14 mouse cellular contexts compared by ENCODE assay signal in genomic region chr2:7087480-7087879, GRCm38 (mm10).
A peak's percentile ranks its signal among the peaks of the same experiment; 100 is the strongest.
DNase-seq lines count a peak whose midpoint lies in the region; ATAC-seq and TF ChIP-seq lines count a peak whose summit lies in the region.
"Had no signal": no experiment of that assay in that cellular context is flagged by ENCODE, and none has a peak within 500 bp of the region (broad histone marks: within the 10 kb centered on the region; RNA-seq: fewer than 3 reads in every experiment).

No protein-coding gene starts in this region.

- TF ChIP-seq CTCF in left cerebral cortex, adult 2 months (IDR thresholded peaks at IDR 0.05), result no peak

- H3K9me3 ChIP-seq in forebrain, embryonic 14.5 days (replicated peaks; ENCODE audit: control insufficient read depth, low read length), result no peaks in the 10 kb centered on the region
- H3K9me3 ChIP-seq in forebrain, embryonic 12.5 days, result no peaks in the 10 kb centered on the region
- H3K9me3 ChIP-seq in heart, embryonic 10.5 days, result no peaks in the 10 kb centered on the region
- H3K9me3 ChIP-seq: embryonic facial prominence, embryonic 10.5 days; liver, embryonic 13.5 days; megakaryocyte, embryonic 14.5 days had no signal

- no peak overlapping the region for H3K4me2 ChIP-seq in forebrain, embryonic 14.5 days (ENCODE audit: low read length)
- H3K4me2 ChIP-seq in forebrain, embryonic 12.5 days, result no peak overlapping the region
- H3K4me2 ChIP-seq: liver, embryonic 13.5 days had no signal

- H3K27me3 ChIP-seq in forebrain, embryonic 14.5 days (replicated peaks; ENCODE audit: control insufficient read depth, insufficient read depth, low read length), result no peaks in the 10 kb centered on the region
- no peaks in the 10 kb centered on the region for H3K27me3 ChIP-seq in forebrain, embryonic 12.5 days
- no peaks in the 10 kb centered on the region for H3K27me3 ChIP-seq in heart, embryonic 10.5 days (ENCODE audit: insufficient read depth, poor library complexity, severe bottlenecking)
- H3K27me3 ChIP-seq: liver, embryonic 13.5 days; megakaryocyte, embryonic 14.5 days had no signal

- no peak overlapping the region for H3K4me3 ChIP-seq in forebrain, embryonic 14.5 days (ENCODE audit: low read depth, low read length)
- no peak overlapping the region for H3K4me3 ChIP-seq in forebrain, embryonic 12.5 days (replicated peaks)
- no peak overlapping the region for H3K4me3 ChIP-seq in left cerebral cortex, adult 2 months
- H3K4me3 ChIP-seq in heart, embryonic 10.5 days, result no peak overlapping the region
- H3K4me3 ChIP-seq: embryonic facial prominence, embryonic 10.5 days; erythroblast, embryonic 14.5 days; liver, embryonic 13.5 days; megakaryocyte, embryonic 14.5 days had no signal

- peak overlapping the region; percentile 53 for H3K27ac ChIP-seq in forebrain, embryonic 14.5 days (ENCODE audit: low read depth, low read length)
- no peak overlapping the region for H3K27ac ChIP-seq in forebrain, embryonic 12.5 days
- peak overlapping the region; percentile 50 for H3K27ac ChIP-seq in left cerebral cortex, adult 2 months
- peak overlapping the region; percentile 74 for H3K27ac ChIP-seq in heart, embryonic 10.5 days
- H3K27ac ChIP-seq: embryonic facial prominence, embryonic 10.5 days; liver, embryonic 13.5 days had no signal

- intact Hi-C loops in left cerebral cortex, adult 2 months (cut with DNase I), result loop anchor here (10.0 kb wide), 1 partner anchor 363 kb away; no protein-coding TSS in a partner anchor
- intact Hi-C loops in left cerebral cortex, postnatal 10 days (cut with DNase I), result no loop called here

- no peak overlapping the region for H3K9ac ChIP-seq in forebrain, embryonic 14.5 days (ENCODE audit: low read length)
- H3K9ac ChIP-seq in forebrain, embryonic 12.5 days, result no peak overlapping the region
- H3K9ac ChIP-seq: liver, embryonic 13.5 days had no signal

- 53% methylated on average over 14 of the region's 14 CpGs for WGBS in forebrain, embryonic 14.5 days
- WGBS in forebrain, embryonic 12.5 days, result 70% methylated on average over 14 of the region's 14 CpGs
- WGBS in heart, embryonic 10.5 days, result 52% methylated on average over 14 of the region's 14 CpGs

- H3K36me3 ChIP-seq in forebrain, embryonic 14.5 days (ENCODE audit: control insufficient read depth, insufficient read depth, low read length), result no peaks in the 10 kb centered on the region
- H3K36me3 ChIP-seq in forebrain, embryonic 12.5 days (replicated peaks), result no peaks in the 10 kb centered on the region
- H3K36me3 ChIP-seq in heart, embryonic 10.5 days, result no peaks in the 10 kb centered on the region
- H3K36me3 ChIP-seq: embryonic facial prominence, embryonic 10.5 days; liver, embryonic 13.5 days had no signal

- no peak for DNase-seq in forebrain, embryonic 14.5 days (ENCODE audit: low spot score)
- no peak for DNase-seq in left cerebral cortex, adult 2 months (ENCODE audit: extremely low spot score in 1 of 2, low spot score in 2 of 2)
- DNase-seq in left cerebral cortex, postnatal 10 days (ENCODE audit: extremely low spot score in 1 of 2, low spot score in 2 of 2), result no peak
- no peak for DNase-seq in heart, embryonic 10.5 days (ENCODE audit: low spot score)
- peak; percentile 50 for DNase-seq in heart, postnatal 4 days
- DNase-seq in layer of hippocampus, postnatal 25 days (ENCODE audit: extremely low spot score in 1 of 2, low spot score in 1 of 2), result no peak
- no peak for DNase-seq in ovary, postnatal 14 days (ENCODE audit: low spot score)
- DNase-seq: layer of hippocampus, adult 9-11 months; liver, embryonic 13.5 days; thymus, adult 2 months had no signal

- ATAC-seq in forebrain, embryonic 14.5 days, result no peak
- no peak for ATAC-seq in forebrain, embryonic 12.5 days (ENCODE audit: low FRiP score)

- peaks cover 25% of the 10 kb centered on the region for H3K4me1 ChIP-seq in forebrain, embryonic 14.5 days (ENCODE audit: control insufficient read depth, insufficient read depth, low read length)
- H3K4me1 ChIP-seq in forebrain, embryonic 12.5 days, result peaks cover 23% of the 10 kb centered on the region
- H3K4me1 ChIP-seq in heart, embryonic 10.5 days, result peaks cover 36% of the 10 kb centered on the region
- H3K4me1 ChIP-seq: liver, embryonic 13.5 days had no signal
